ENCODE assay signal across 7 mouse cellular contexts in genomic region chr2:27718191-27718590, GRCm38 (mm10). TPM values are rescaled to one million over a fixed set of nuclear protein-coding genes. Genes with fewer than 3 reads are reported as not detected.
DNase-seq lines count a peak whose midpoint lies in the region; ATAC-seq lines count a peak whose summit lies in the region.

No protein-coding gene starts in this region.

- peak overlapping the region; percentile 4; the same call in 1 of the 2 replicates for H3K27ac ChIP-seq in lung, embryonic 15.5 days
- H3K27ac ChIP-seq in hindbrain, embryonic 11.5 days (ENCODE audit: low read depth, low read length): no peak overlapping the region

- no peak overlapping the region for H3K4me3 ChIP-seq in lung, embryonic 15.5 days
- no peak overlapping the region for H3K4me3 ChIP-seq in hindbrain, embryonic 11.5 days (ENCODE audit: low read depth, low read length)

- no peaks in the 10 kb centered on the region for H3K27me3 ChIP-seq in lung, embryonic 15.5 days
- no peaks in the 10 kb centered on the region for H3K27me3 ChIP-seq in hindbrain, embryonic 11.5 days (ENCODE audit: control insufficient read depth, insufficient read depth, low read length)

- no peaks in the 10 kb centered on the region for H3K9me3 ChIP-seq in lung, embryonic 15.5 days
- H3K9me3 ChIP-seq in hindbrain, embryonic 11.5 days (ENCODE audit: control insufficient read depth, low read length): no peaks in the 10 kb centered on the region

- peak; percentile 25 to 55; a peak in 3 of 4 replicates for ATAC-seq in hematopoietic stem cell, adult 5-6 weeks (replicated peaks in 1 of 2; ENCODE audit: insufficient read depth in 1 of 2, low FRiP score in 2 of 2, low TSS enrichment in 1 of 2, low read depth in 1 of 2, poor library complexity in 2 of 2, severe bottlenecking in 2 of 2)
- peak; percentile 37; the same call in 1 of the 2 replicates for ATAC-seq in lung, embryonic 15.5 days (ENCODE audit: borderline replicate concordance, extremely low read depth, low FRiP score, low TSS enrichment)
- no peak for ATAC-seq in hindbrain, embryonic 11.5 days (ENCODE audit: low FRiP score)

- peak; percentile 89 for DNase-seq in adrenal gland, postnatal 10 days
- DNase-seq in cerebellum, adult 9-11 months: peak; percentile 65
- peak; percentile 81 to 89 for DNase-seq in urinary bladder, postnatal 36 days (ENCODE audit: low spot score in 2 of 2)
- no peak for DNase-seq in hindbrain, embryonic 11.5 days (ENCODE audit: low spot score)
- DNase-seq in Muller cell, postnatal 12 days (ENCODE audit: inconsistent ontology term): no peak

- H3K36me3 ChIP-seq in lung, embryonic 15.5 days: no peaks in the 10 kb centered on the region
- no peaks in the 10 kb centered on the region for H3K36me3 ChIP-seq in hindbrain, embryonic 11.5 days (ENCODE audit: control insufficient read depth, insufficient read depth, low read length)

- no peak overlapping the region for H3K9ac ChIP-seq in lung, embryonic 15.5 days
- no peak overlapping the region for H3K9ac ChIP-seq in hindbrain, embryonic 11.5 days (ENCODE audit: low read depth, low read length)

- no peak overlapping the region for H3K4me2 ChIP-seq in lung, embryonic 15.5 days
- no peak overlapping the region for H3K4me2 ChIP-seq in hindbrain, embryonic 11.5 days (replicated peaks; ENCODE audit: low read depth, low read length)

- peaks cover 64% of the 10 kb centered on the region for H3K4me1 ChIP-seq in lung, embryonic 15.5 days
- H3K4me1 ChIP-seq in hindbrain, embryonic 11.5 days (replicated peaks; ENCODE audit: control insufficient read depth, insufficient read depth, low read length): peaks cover 4% of the 10 kb centered on the region; the same call in 1 of the 2 replicates

RNA-seq across cellular contexts. Expression of gene Rxra, which starts 42.0 kb away (rescaled TPM):
- 10 to 100 TPM; 49.3 to 75.6 TPM for total RNA-seq in adrenal gland, postnatal 10 days (2021)
- total RNA-seq in hematopoietic stem cell, adult 5-6 weeks (2017): 7.6 and 8.4 TPM in 2 replicates
- 12.6 and 13.5 TPM in 2 replicates for polyA plus RNA-seq in lung, embryonic 15.5 days (2015; fragmentation: Nextera tagmentation; extraction: Ambion mirVana)
- 6.5 and 7.6 TPM in 2 replicates for polyA plus RNA-seq in hindbrain, embryonic 11.5 days (2014; fragmentation: Nextera tagmentation; extraction: Ambion mirVana)

Comparison
In these comparisons a context has a peak if more than half of its experiments do, and no peak if none do; other contexts are left out.
1. DNase-seq: peak in adrenal gland, postnatal 10 days (single experiment), cerebellum, adult 9-11 months (single experiment) and urinary bladder, postnatal 36 days (2 of 2); none in hindbrain, embryonic 11.5 days (single experiment) and Muller cell, postnatal 12 days (single experiment).